Mouse (Mus musculus) A20 (cell line): ENCODE data around the gene Skint2.

Source experiments
- DNase-seq: peaks from one replicate; pipeline ENCODE4 v3.0.0-alpha.2; 2011; ENCODE audit warnings: low read depth, low spot score

Gene Skint2

GRCm38 (mm10) chr4:112556894-112557293 is at the start of gene Skint2:
TSS of gene Skint2 (plus strand) at chr4:112557194.
- no peak for DNase-seq
